9 mouse cellular contexts compared by ENCODE assay signal in the genomic region with DNA sequence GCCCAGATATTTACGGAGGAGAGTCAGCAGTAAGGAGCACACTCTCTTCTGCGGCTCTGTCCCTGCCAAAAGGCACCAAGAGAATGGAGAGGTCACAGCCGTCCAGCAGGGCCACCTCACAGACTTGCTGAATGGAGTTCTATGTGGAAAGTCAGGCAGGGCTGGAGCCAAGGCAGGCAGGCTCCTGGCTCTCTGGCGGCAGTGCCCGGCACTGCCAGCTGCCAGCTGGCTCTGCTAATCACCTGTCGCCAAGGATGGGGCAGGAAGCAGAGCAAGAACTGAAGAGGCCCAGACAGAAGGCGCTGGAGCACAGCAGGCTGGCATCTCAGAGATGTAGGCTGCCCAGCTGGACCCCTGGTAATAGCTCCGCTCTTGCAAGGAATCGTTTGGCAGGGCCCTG.
A peak's percentile ranks its signal among the peaks of the same experiment; 100 is the strongest.
DNase-seq lines count a peak whose midpoint lies in the region; ATAC-seq lines count a peak whose summit lies in the region.
"Had no signal": no experiment of that assay in that cellular context is flagged by ENCODE, and none has a peak within 500 bp of the region (broad histone marks: within the 10 kb centered on the region; RNA-seq: fewer than 3 reads in every experiment).

No protein-coding gene starts in this region.

- H3K9ac ChIP-seq in hindbrain, embryonic 16.5 days (ENCODE audit: low read depth, low read length), result no peak overlapping the region
- H3K9ac ChIP-seq in neural tube, embryonic 14.5 days (replicated peaks; ENCODE audit: low read depth, low read length), result no peak overlapping the region
- no peak overlapping the region for H3K9ac ChIP-seq in intestine, embryonic 16.5 days (ENCODE audit: low read depth, low read length)

- peaks cover 14% of the 10 kb centered on the region for H3K4me1 ChIP-seq in hindbrain, embryonic 16.5 days (ENCODE audit: control insufficient read depth, insufficient read depth, low read depth, low read length)
- no peaks in the 10 kb centered on the region for H3K4me1 ChIP-seq in neural tube, embryonic 14.5 days (ENCODE audit: control insufficient read depth, insufficient read depth, low read length)
- peaks cover 10% of the 10 kb centered on the region; the same call in 1 of the 2 replicates for H3K4me1 ChIP-seq in intestine, embryonic 16.5 days (ENCODE audit: control insufficient read depth, insufficient read depth, low read length)
- H3K4me1 ChIP-seq: megakaryocyte, embryonic 14.5 days had no signal

- WGBS in hindbrain, embryonic 16.5 days, result 20% methylated on average over 9 of the region's 9 CpGs
- WGBS in neural tube, embryonic 14.5 days, result 29% methylated on average over 9 of the region's 9 CpGs
- WGBS in intestine, embryonic 16.5 days, result 49% methylated on average over 9 of the region's 9 CpGs

- peak; percentile 89 for ATAC-seq in hindbrain, embryonic 16.5 days
- peak; percentile 67; the same call in 1 of the 2 replicates for ATAC-seq in neural tube, embryonic 14.5 days (ENCODE audit: low read depth)
- no peak for ATAC-seq in intestine, embryonic 16.5 days
- ATAC-seq in CD4-positive, CD25-positive, alpha-beta regulatory T cell, adult 4 months, result no peak

- DNase-seq in MN1 (ENCODE audit: low spot score), result peak; percentile 73
- peak; percentile 17 to 47 for DNase-seq in adrenal gland, postnatal 36 days
- DNase-seq in frontal cortex, postnatal 36 days (ENCODE audit: low spot score in 2 of 2), result peak; percentile 27 to 45
- DNase-seq in ovary, postnatal 10 days (ENCODE audit: low spot score), result no peak

- H3K4me2 ChIP-seq in hindbrain, embryonic 16.5 days (ENCODE audit: low read length), result no peak overlapping the region
- no peak overlapping the region for H3K4me2 ChIP-seq in neural tube, embryonic 14.5 days (ENCODE audit: low read depth, low read length)
- no peak overlapping the region for H3K4me2 ChIP-seq in intestine, embryonic 16.5 days (ENCODE audit: low read depth, low read length)

- no peak overlapping the region for H3K4me3 ChIP-seq in hindbrain, embryonic 16.5 days (ENCODE audit: low read length)
- no peak overlapping the region for H3K4me3 ChIP-seq in neural tube, embryonic 14.5 days (ENCODE audit: low read depth, low read length)
- no peak overlapping the region for H3K4me3 ChIP-seq in intestine, embryonic 16.5 days (ENCODE audit: low read length)
- H3K4me3 ChIP-seq: megakaryocyte, embryonic 14.5 days had no signal

- peaks cover 6% of the 10 kb centered on the region for H3K27me3 ChIP-seq in hindbrain, embryonic 16.5 days (replicated peaks; ENCODE audit: control insufficient read depth, insufficient read depth, low read length)
- H3K27me3 ChIP-seq in neural tube, embryonic 14.5 days (ENCODE audit: control insufficient read depth, insufficient read depth, low read length), result no peaks in the 10 kb centered on the region
- H3K27me3 ChIP-seq in intestine, embryonic 16.5 days (replicated peaks; ENCODE audit: control insufficient read depth, insufficient read depth, low read length), result no peaks in the 10 kb centered on the region

- no peak overlapping the region for H3K27ac ChIP-seq in hindbrain, embryonic 16.5 days (ENCODE audit: low read depth, low read length)
- H3K27ac ChIP-seq in neural tube, embryonic 14.5 days (ENCODE audit: low read depth, low read length), result no peak overlapping the region
- H3K27ac ChIP-seq in intestine, embryonic 16.5 days (ENCODE audit: low read length), result no peak overlapping the region

- no peaks in the 10 kb centered on the region for H3K36me3 ChIP-seq in hindbrain, embryonic 16.5 days (ENCODE audit: control insufficient read depth, insufficient read depth, low read length)
- no peaks in the 10 kb centered on the region for H3K36me3 ChIP-seq in neural tube, embryonic 14.5 days (ENCODE audit: control insufficient read depth, insufficient read depth, low read length)
- no peaks in the 10 kb centered on the region for H3K36me3 ChIP-seq in intestine, embryonic 16.5 days (ENCODE audit: control insufficient read depth, insufficient read depth, low read length)

- H3K9me3 ChIP-seq in hindbrain, embryonic 16.5 days (ENCODE audit: control insufficient read depth, low read length), result no peaks in the 10 kb centered on the region
- H3K9me3 ChIP-seq in neural tube, embryonic 14.5 days (ENCODE audit: control insufficient read depth, low read length), result no peaks in the 10 kb centered on the region
- no peaks in the 10 kb centered on the region for H3K9me3 ChIP-seq in intestine, embryonic 16.5 days (ENCODE audit: control insufficient read depth, low read length)

Comparison
In these comparisons a context has a peak if more than half of its experiments do, and no peak if none do; other contexts are left out.
1. ATAC-seq: peak in hindbrain, embryonic 16.5 days (single experiment) and neural tube, embryonic 14.5 days (single experiment); none in intestine, embryonic 16.5 days (single experiment) and CD4-positive, CD25-positive, alpha-beta regulatory T cell, adult 4 months (single experiment).